Mouse (Mus musculus): ENCODE results near the gene Draxin.
"Not testable (repeated sequence)": the region's sequence is repeated elsewhere in the genome, so short reads cannot be mapped to it uniquely, and the experiment has no call there.

Gene Draxin

GRCm38 (mm10) chr4:148056246-148056645 is 74.3 kb downstream of the Draxin start:
- DNase-seq (ENCODE audit: low spot score in 2 of 2), result no peak

- DNase-seq (ENCODE audit: low spot score in 2 of 2), result no peak
These were observed 75.4 kb downstream of the Draxin start for GRCm38 (mm10) chr4:148054961-148055695.

- peak; percentile 72 to 82 for DNase-seq (ENCODE audit: low spot score in 2 of 2)
These were observed 77.0 kb downstream of the Draxin start for GRCm38 (mm10) chr4:148053417-148053920.

GRCm38 (mm10) chr4:148052976-148053375 is 77.5 kb downstream of the Draxin start:
- no peak for DNase-seq (ENCODE audit: low spot score in 2 of 2)

- DNase-seq (ENCODE audit: low spot score in 2 of 2), result no peak
These were observed 78.6 kb downstream of the Draxin start for GRCm38 (mm10) chr4:148051886-148052285.

GRCm38 (mm10) chr4:148051046-148051776 is 79.3 kb downstream of the Draxin start:
- no peak for DNase-seq (ENCODE audit: low spot score in 2 of 2)

DNA sequence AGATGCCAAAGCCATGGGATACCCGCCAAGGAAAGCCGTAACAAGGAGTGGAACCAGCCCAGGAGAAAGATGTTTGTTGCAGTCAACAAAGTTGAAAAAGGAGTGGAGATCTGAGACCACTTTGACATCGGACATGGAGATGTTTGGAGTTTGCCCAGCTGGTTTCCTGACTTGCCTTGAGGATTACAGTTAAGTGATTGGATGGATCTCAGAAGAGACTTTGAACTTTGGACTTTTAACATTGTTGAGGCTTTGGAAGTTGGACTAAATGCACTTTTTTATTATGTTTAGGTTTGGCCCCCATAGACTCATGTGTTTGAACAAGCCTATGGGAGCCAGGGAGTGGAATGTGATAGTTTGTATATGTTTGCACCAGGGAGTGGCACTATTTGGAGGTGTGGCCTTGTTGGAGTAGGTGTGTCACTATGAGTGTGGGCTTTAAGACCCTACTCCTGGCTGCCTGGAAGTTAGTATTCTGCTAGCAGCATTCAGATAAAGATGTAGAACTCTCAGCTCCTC is 80.0 kb downstream of the Draxin start:
- not testable (repeated sequence) for DNase-seq (ENCODE audit: low spot score in 2 of 2)
